Mouse (Mus musculus) neural tube, embryonic 14.5 days (tissue): Measurements from ENCODE around the gene Dbndd1. TPM values are rescaled to one million over a fixed set of nuclear protein-coding genes. Genes with fewer than 3 reads are reported as not detected.
"Not testable (repeated sequence)": the region's sequence is repeated elsewhere in the genome, so short reads cannot be mapped to it uniquely, and the experiment has no call there.

Experiments
- ATAC-seq: fragments of 200-750 bp; cut with Nextera tagmentation; 2 replicates; pipeline ENCODE4 v1.8.0; 2017; ENCODE audit warnings: low read depth, mild to moderate bottlenecking, moderate TSS enrichment, moderate library complexity
- H3K27ac ChIP-seq: fragments of 300-500 bp; sonication (generic); 2 replicates; pipeline ENCODE4 v1.5.1; 2014; ENCODE audit warnings: low read depth, mild to moderate bottlenecking, control low read depth, low read length, moderate library complexity, mixed read lengths
- H3K27me3 ChIP-seq: fragments of 300-500 bp; sonication (generic); 2 replicates; pipeline ENCODE4 v1.6.1; 2014; ENCODE audit warnings: low read length; ENCODE audit not compliant: control insufficient read depth, insufficient read depth
- H3K36me3 ChIP-seq: fragments of 300-500 bp; sonication (generic); 2 replicates; pipeline ENCODE4 v1.6.1; 2014; ENCODE audit warnings: low read length, mixed read lengths; ENCODE audit not compliant: control insufficient read depth, insufficient read depth
- H3K4me1 ChIP-seq: fragments of 300-500 bp; sonication (generic); 2 replicates; pipeline ENCODE4 v1.6.1; 2014; ENCODE audit warnings: low read length; ENCODE audit not compliant: control insufficient read depth, insufficient read depth
- H3K4me2 ChIP-seq: fragments of 300-500 bp; sonication (generic); 2 replicates; pipeline ENCODE4 v1.6.1; 2014; ENCODE audit warnings: mild to moderate bottlenecking, low read depth, low read length, control low read depth
- H3K4me3 ChIP-seq: fragments of 300-500 bp; sonication (generic); 2 replicates; pipeline ENCODE4 v1.5.1; 2014; ENCODE audit warnings: low read depth, low read length, control low read depth, mixed read lengths
- H3K9ac ChIP-seq: fragments of 300-500 bp; sonication (generic); replicated peaks from 2 replicates; pipeline ENCODE4 v1.6.1; 2014; ENCODE audit warnings: low read depth, mild to moderate bottlenecking, control low read depth, low read length, mixed read lengths
- H3K9me3 ChIP-seq: fragments of 300-500 bp; sonication (generic); 2 replicates; pipeline ENCODE4 v1.6.1; 2016; ENCODE audit warnings: low read length; ENCODE audit not compliant: control insufficient read depth
- WGBS: fragments of 180-500 bp; shearing (Covaris S2); extraction: QIAGEN DNeasy Blood & Tissue Kit; methylation state at CpG from one replicate; pipeline ENCODE4 v1.1.7; 2014; 5-methylcytosine and 5-hydroxymethylcytosine counted together
- polyA plus RNA-seq: library from polyadenylated mRNA; unstranded; fragments of >200 nt; fragmentation: Nextera tagmentation; extraction: Ambion mirVana; gene quantifications from 2 replicates; pipeline ENCODE4 v1.2.1, GENCODE M21; 2014

Gene Dbndd1
- polyA plus RNA-seq: 88.7 and 103 TPM in 2 replicates

DNA sequence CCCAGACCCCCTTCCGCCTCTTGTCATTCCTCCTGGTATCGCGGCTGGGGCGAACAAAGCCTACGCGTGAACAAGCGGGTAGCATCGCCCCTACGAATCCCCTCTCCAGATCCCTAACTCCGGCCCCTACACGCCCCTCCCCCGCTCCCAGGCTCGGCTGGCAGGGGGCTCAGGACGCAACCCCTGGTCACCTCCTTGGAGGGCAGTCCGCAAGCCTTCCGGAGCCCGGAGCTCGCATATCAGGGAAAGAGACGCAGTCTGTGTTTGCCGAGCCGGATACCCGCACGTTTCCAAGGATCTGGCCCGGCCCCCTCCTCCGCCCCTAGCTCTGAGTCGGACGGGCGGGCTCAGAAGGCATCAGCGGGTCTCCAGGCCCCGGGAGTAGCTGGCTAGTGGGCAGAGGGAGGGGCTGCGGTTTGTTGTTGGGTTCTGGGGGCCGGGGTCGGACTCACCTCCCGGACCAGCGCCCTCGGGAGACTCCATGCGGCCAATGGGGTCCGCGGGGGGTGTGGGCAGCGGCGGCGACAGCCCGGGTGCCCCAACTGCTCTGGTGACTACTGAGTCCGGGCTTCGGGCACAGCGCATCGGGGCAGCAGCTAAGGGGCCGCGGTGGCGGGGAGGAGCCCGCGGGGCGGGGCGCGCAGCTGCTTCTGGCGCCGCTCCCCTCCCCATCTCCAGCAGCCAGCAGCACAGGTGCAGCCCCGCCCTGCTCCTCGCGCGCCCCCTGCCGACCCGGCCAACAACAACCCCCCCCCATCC lies at the start of gene Dbndd1:
Gene Dbndd1, minus strand, starts transcription at position 683 of the 759 bp plus-strand sequence.
- H3K27ac ChIP-seq: peak within 1 kb of the TSS; percentile 89
- H3K9me3 ChIP-seq: no peaks in the 10 kb centered on the region
- H3K27me3 ChIP-seq: no peaks in the 10 kb centered on the region
- no peaks in the 10 kb centered on the region; the same call in 1 of the 2 replicates for H3K36me3 ChIP-seq
- H3K9ac ChIP-seq: peak within 1 kb of the TSS; percentile 95
- H3K4me3 ChIP-seq: peak within 1 kb of the TSS; percentile 70
- ATAC-seq: peak; percentile 69
- H3K4me1 ChIP-seq: peaks cover 20% of the 10 kb centered on the region
- 1% methylated on average over 56 of the region's 63 CpGs for WGBS
- H3K4me2 ChIP-seq: peak within 1 kb of the TSS; percentile 84

DNA sequence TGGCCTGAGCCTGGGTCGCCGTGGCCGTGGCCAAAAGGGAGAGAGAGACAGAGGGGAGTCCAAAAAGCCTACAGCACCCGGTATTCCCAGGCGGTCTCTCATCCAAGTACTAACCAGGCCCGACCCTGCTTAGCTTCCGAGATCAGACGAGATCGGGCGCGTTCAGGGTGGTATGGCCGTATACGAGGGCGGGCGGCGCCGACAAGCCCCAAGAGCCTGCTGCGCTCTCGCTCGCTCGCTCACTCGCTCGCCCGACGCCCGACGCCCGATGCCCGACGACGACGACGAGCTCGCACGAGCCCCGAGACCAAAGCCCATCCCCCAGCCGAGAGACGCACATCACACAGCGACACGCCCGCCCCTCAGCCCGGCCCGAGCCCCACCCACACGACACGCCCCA lies 49.0 kb upstream of the Dbndd1 start:
- WGBS: no CpG with 5 or more reads among the region's 45 CpGs
- H3K27ac ChIP-seq, H3K4me1 ChIP-seq, H3K4me3 ChIP-seq, H3K27me3 ChIP-seq, H3K4me2 ChIP-seq, H3K9ac ChIP-seq, H3K9me3 ChIP-seq, H3K36me3 ChIP-seq, ATAC-seq: not testable (repeated sequence)

DNA sequence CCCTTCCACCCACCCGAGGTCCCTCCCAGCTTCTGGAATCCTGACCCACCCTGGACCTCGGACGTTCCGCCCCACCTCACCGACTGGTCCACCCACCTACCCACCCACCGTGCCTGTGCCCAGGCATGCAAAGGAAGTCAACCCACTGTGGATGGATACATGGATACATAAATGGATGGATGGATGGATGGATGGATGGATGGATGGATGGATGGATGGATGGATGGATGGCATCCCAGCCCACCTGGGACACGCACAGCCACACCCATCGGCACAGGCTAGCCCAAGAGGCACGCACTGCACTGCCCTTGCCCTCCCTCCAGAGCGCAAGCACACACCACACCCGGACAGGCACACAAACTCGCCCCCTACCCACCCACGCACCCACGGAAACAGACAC lies 22.4 kb upstream of the Dbndd1 start:
- 84% methylated on average over 3 of the region's 14 CpGs for WGBS
- peaks cover 27% of the 10 kb centered on the region for H3K36me3 ChIP-seq
- not testable (repeated sequence) for H3K4me2 ChIP-seq, H3K27ac ChIP-seq, H3K9ac ChIP-seq, ATAC-seq, H3K9me3 ChIP-seq, H3K4me1 ChIP-seq, H3K27me3 ChIP-seq, H3K4me3 ChIP-seq

DNA sequence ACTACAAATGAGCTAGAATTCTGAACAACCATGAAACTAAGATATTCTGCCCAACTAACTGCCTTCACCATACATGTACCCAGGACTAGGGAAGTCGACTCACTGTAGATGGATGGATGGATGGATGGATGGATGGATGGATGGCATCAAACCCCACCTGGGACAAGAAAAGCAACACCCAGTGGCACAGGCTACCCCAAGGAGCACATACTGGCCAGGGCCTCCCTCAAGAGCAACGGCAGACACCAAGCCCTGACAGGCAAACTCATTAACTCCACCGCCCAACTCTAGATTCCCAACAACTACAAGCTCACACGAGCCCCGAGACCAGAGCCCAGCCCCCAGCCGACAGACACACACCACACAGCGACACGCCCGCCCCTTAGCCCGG lies 21.7 kb upstream of the Dbndd1 start:
- no peak overlapping the region for H3K4me3 ChIP-seq
- H3K4me1 ChIP-seq: no peaks in the 10 kb centered on the region
- no peaks in the 10 kb centered on the region for H3K9me3 ChIP-seq
- H3K27me3 ChIP-seq: no peaks in the 10 kb centered on the region
- H3K27ac ChIP-seq: no peak overlapping the region
- no peak overlapping the region for H3K4me2 ChIP-seq
- ATAC-seq: no peak
- H3K9ac ChIP-seq: no peak overlapping the region
- H3K36me3 ChIP-seq: peaks cover 34% of the 10 kb centered on the region
- 37% methylated on average over 6 of the region's 10 CpGs for WGBS

DNA sequence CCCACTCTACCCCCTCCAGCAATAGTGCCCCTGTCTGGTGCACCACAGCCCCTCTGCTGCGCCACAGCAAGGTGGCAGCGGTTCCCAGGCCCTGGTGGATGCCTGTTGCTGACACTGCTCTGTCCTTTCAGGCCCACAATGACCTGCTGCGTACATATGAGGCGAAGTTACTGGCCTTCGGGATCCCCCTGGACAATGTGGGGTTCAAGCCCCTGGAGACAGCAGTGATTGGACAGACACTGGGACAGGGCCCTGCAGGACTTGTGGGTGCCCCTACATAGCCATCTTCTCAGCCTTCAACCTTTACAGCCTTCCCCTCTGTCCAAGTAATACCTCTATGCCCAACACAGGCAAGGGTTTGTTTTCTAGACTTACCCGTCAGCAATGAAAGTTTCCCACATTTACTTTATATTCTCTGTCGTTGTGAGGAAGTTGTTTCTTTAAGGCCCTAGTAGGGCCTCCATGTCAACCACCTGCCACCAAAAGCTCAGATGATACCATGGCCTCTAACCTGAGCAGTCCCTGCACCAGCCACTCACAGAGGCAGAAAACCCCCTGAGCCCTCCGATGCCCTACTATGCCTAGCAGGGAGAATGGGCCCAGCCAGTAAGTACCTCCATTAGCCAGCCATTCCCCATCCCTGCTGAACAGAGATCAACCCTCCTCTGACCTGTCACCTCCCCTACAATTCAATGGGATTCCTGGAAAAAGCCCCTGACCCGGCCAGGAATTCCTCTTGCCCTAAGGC lies 21.2 kb upstream of the Dbndd1 start:
- H3K4me1 ChIP-seq: no peaks in the 10 kb centered on the region
- no peak overlapping the region for H3K4me2 ChIP-seq
- no peaks in the 10 kb centered on the region for H3K9me3 ChIP-seq
- no peak for ATAC-seq
- H3K4me3 ChIP-seq: no peak overlapping the region
- H3K27me3 ChIP-seq: no peaks in the 10 kb centered on the region
- H3K9ac ChIP-seq: no peak overlapping the region
- 92% methylated on average over 9 of the region's 9 CpGs for WGBS
- H3K27ac ChIP-seq: no peak overlapping the region
- H3K36me3 ChIP-seq: peaks cover 36% of the 10 kb centered on the region

DNA sequence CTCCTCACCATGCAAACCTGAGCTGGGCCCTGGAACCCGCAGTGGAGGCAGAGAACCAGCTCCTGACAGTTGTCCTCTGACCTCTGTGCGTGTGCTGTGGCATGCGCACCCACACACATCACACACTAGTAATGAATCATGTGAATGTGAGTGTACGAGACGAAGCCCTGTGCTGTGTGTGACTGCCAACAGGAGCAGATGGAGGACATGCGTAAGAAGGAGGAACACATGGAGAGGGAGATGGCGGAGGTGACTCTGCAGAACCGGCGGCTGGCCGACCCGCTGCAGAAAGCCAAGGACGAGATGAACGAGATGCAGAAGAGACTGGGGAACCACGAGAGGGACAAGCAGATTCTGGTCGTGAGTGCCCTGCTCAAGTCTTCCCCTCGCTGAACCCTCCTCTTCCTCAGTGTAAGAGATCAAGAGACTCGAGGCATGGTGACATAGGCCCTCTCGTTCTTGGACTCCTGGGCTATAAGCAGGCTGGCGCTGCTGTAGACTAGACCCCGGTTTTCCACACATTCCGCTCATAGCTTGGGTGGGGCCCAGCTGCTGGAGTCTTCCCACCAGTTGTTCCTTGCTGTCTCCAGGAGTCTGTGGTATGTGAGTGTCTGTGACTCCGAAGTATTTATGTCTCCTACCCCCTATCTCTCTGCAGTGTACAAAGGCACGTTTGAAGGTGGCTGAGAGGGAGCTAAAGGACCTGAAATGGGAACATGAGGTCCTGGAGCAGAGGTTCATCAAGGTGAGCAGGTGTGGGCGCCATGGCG lies 12.6 kb upstream of the Dbndd1 start:
- no peak for ATAC-seq
- Histone ChIP-seq H3K9ac (no peak overlapping the region), H3K4me3 (no peak overlapping the region), H3K4me2 (no peak overlapping the region), H3K27ac (no peak overlapping the region), H3K36me3 (peaks cover 73% of the 10 kb centered on the region), H3K4me1 (no peaks in the 10 kb centered on the region), H3K27me3 (no peaks in the 10 kb centered on the region), H3K9me3 (no peaks in the 10 kb centered on the region)
- 94% methylated on average over 25 of the region's 25 CpGs for WGBS

DNA sequence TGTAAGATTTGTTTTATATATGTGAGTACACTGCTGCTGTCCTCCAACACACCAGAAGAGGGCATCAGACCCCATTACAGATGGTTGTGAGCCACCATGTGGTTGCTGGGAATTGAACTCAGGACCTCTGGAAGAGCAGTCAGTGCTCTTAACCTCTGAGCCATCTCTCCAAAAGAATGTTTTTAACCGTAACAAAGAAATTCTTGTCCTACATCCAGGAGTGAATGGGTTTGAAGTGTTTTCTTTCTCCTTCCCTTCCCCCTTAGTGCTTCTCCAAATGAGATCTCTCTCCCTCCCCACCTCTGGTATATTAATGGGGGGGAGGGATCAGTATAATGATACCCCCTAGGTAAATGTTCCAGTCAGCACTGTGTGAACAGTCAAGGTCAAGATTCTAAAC lies 4.8 kb upstream of the Dbndd1 start:
- H3K9me3 ChIP-seq, ATAC-seq, H3K9ac ChIP-seq, H3K4me3 ChIP-seq, H3K27ac ChIP-seq, H3K4me2 ChIP-seq, H3K4me1 ChIP-seq, H3K27me3 ChIP-seq: not testable (repeated sequence)
- H3K36me3 ChIP-seq: peaks cover 16% of the 10 kb centered on the region
- WGBS: 96% methylated on average over 1 of the region's 1 CpGs

DNA sequence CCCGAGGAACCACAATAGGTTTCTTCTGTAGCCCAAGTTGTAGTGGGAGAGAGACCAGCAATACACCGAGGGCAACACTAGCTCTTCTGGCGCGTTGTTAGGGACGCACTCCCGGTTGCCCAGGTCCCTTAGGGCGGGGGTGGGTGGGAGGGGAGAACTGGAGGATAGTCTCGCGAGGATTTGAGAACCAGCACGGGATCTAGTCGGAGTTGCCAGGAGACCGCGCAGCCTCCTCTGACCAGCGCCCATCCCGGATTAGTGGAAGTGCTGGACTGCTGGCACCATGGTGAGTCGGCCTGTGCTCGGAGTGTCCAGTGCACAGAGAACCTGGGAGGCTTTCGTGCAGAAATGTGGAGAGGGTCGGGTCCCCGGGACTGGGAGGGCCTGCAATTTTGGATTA lies 3.4 kb upstream of the Dbndd1 start, which contains the start of gene Gas8:
Gene Gas8, plus strand, starts transcription at position 168 of the 400 bp plus-strand sequence.
- Histone ChIP-seq H3K4me2 (peak within 1 kb of the TSS; percentile 85), H3K4me1 (peaks cover 7% of the 10 kb centered on the region), H3K4me3 (peak within 1 kb of the TSS; percentile 40), H3K9me3 (no peaks in the 10 kb centered on the region), H3K9ac (peak within 1 kb of the TSS; percentile 49), H3K27ac (peak within 1 kb of the TSS; percentile 13; the same call in 1 of the 2 replicates), H3K27me3 (no peaks in the 10 kb centered on the region), H3K36me3 (peaks cover 8% of the 10 kb centered on the region)
- ATAC-seq: peak; percentile 90
- WGBS: 0% methylated on average over 20 of the region's 20 CpGs
